Mouse (Mus musculus): ENCODE measurements around the gene Tango2. TPM values are rescaled to one million over a fixed set of nuclear protein-coding genes. Genes with fewer than 3 reads are reported as not detected.

The Tango2 gene
- polyA plus RNA-seq, 1 experiment from 2014 or later = 47.9 TPM

MicroRNAs within 50 kb of the gene (microRNA counts, 519-probe panel; counts per million panel counts)
- microRNA mmu-miR-1306 (209 counts per million, percentile 61 among the panel's probes with 10 or more counts), microRNA mmu-miR-185 (4,138 counts per million, percentile 76 among the panel's probes with 10 or more counts)

Small RNA genes lying within 50 kb of the gene (microRNA-seq; reads per million reads assigned to microRNA genes)
- not detected for gene Gm24572
- gene Gm26219 = not detected
- gene Mir1306 = 215 reads per million, percentile 64 among the genes with 10 or more reads in this experiment
- gene Mir185 = 426 reads per million, percentile 72 among the genes with 10 or more reads in this experiment

Other genes starting within 250 kb of the Tango2 start
- gene Rtn4r, start 220.5 kb downstream of the Tango2 start, polyA plus RNA-seq (2015; fragmentation: Nextera tagmentation; extraction: Ambion mirVana) = 0.46 and 0.72 TPM in 2 replicates
- not detected in 2 replicates for gene Ccdc188, start 130.2 kb downstream of the Tango2 start, polyA plus RNA-seq (2015; fragmentation: Nextera tagmentation; extraction: Ambion mirVana)
- 20.7 and 22.1 TPM in 2 replicates for gene Zdhhc8, start 113.0 kb downstream of the Tango2 start, polyA plus RNA-seq (2015; fragmentation: Nextera tagmentation; extraction: Ambion mirVana)
- gene Trmt2a, start 99.4 kb downstream of the Tango2 start, polyA plus RNA-seq (2015; fragmentation: Nextera tagmentation; extraction: Ambion mirVana) = 62.3 and 66.2 TPM in 2 replicates
- gene Ranbp1, start 99.4 kb downstream of the Tango2 start, polyA plus RNA-seq (2015; fragmentation: Nextera tagmentation; extraction: Ambion mirVana) = 409 and 412 TPM in 2 replicates
- 1.8 and 2.7 TPM in 2 replicates for gene Gm49776, start 89.8 kb downstream of the Tango2 start, polyA plus RNA-seq (2015; fragmentation: Nextera tagmentation; extraction: Ambion mirVana)
- 20.1 and 20.4 TPM in 2 replicates for gene Dgcr8, start 58.9 kb downstream of the Tango2 start, polyA plus RNA-seq (2015; fragmentation: Nextera tagmentation; extraction: Ambion mirVana)
- 31.8 and 32.0 TPM in 2 replicates for gene Arvcf, start 79 bp upstream of the Tango2 start, polyA plus RNA-seq (2015; fragmentation: Nextera tagmentation; extraction: Ambion mirVana)
- gene Txnrd2, start 78.3 kb upstream of the Tango2 start, polyA plus RNA-seq (2015; fragmentation: Nextera tagmentation; extraction: Ambion mirVana) = 34.5 and 37.4 TPM in 2 replicates
- 101 and 108 TPM in 2 replicates for gene Comt, start 78.7 kb upstream of the Tango2 start, polyA plus RNA-seq (2015; fragmentation: Nextera tagmentation; extraction: Ambion mirVana)
- 8.7 and 9.1 TPM in 2 replicates for gene Gnb1l, start 150.6 kb upstream of the Tango2 start, polyA plus RNA-seq (2015; fragmentation: Nextera tagmentation; extraction: Ambion mirVana)
- gene Rtl10, start 150.8 kb upstream of the Tango2 start, polyA plus RNA-seq (2015; fragmentation: Nextera tagmentation; extraction: Ambion mirVana) = 1.5 and 1.7 TPM in 2 replicates
- 0.42 and 1.1 TPM in 2 replicates for gene Tbx1, start 242.6 kb upstream of the Tango2 start, polyA plus RNA-seq (2015; fragmentation: Nextera tagmentation; extraction: Ambion mirVana)

All from heart, embryonic 13.5 days (tissue).